In the genomic region with DNA sequence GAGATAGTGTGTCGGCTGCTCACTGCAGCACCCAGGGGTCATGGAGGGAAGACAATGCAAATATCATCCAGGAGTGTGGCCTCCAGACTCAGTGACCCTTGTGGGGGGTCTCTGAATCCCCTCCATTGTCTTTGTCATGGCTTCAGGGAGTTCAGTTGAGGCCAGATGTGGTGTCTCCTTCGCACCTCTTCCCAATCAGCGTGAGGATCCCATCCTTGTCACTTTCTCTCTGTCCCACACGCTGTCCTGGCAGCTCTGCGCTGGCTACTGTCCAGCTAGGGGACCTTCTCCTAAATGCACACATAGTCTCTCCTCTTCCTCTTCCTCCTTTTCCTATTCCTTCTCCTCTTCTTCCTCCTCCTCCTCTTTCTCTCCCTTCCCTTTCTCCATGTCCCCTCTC, we compare ENCODE assay signal across 26 mouse cellular contexts. TPM values are rescaled to one million over a fixed set of nuclear protein-coding genes. Genes with fewer than 3 reads are reported as not detected.
"Had no signal": no experiment of that assay in that cellular context is flagged by ENCODE, and none has a peak within 500 bp of the region (broad histone marks: within the 10 kb centered on the region; RNA-seq: fewer than 3 reads in every experiment).

No protein-coding gene starts in this region.

- H3K9ac ChIP-seq: liver, embryonic 12.5 days; liver, embryonic 14.5 days; lung, embryonic 15.5 days; midbrain, embryonic 13.5 days; neural tube, embryonic 13.5 days; neural tube, embryonic 15.5 days had no signal

- ATAC-seq: liver, embryonic 12.5 days; midbrain, embryonic 13.5 days; midbrain, embryonic 16.5 days had no signal

- H3K27ac ChIP-seq: liver, embryonic 12.5 days; liver, embryonic 14.5 days; lung, embryonic 15.5 days; midbrain, embryonic 10.5 days; midbrain, embryonic 13.5 days; neural tube, embryonic 13.5 days; neural tube, embryonic 15.5 days had no signal

- H3K9me3 ChIP-seq: liver, embryonic 12.5 days; lung, embryonic 15.5 days; midbrain, embryonic 10.5 days; midbrain, embryonic 13.5 days; neural tube, embryonic 13.5 days; neural tube, embryonic 15.5 days had no signal

- DNase-seq: lung, postnatal 14 days; lung, postnatal 4 days; retina, postnatal 1 day; right cerebral cortex, adult 18-20 months; right cerebral cortex, postnatal 25 days; right cerebral cortex, postnatal 4 days; spleen, adult 18-20 months; thymus, adult 18-20 months; thymus, postnatal 14 days; thymus, postnatal 36 days had no signal

- H3K4me2 ChIP-seq: liver, embryonic 12.5 days; lung, embryonic 15.5 days; midbrain, embryonic 13.5 days; neural tube, embryonic 13.5 days; neural tube, embryonic 15.5 days had no signal

- H3K36me3 ChIP-seq: liver, embryonic 12.5 days; lung, embryonic 15.5 days; midbrain, embryonic 10.5 days; midbrain, embryonic 13.5 days; neural tube, embryonic 13.5 days; neural tube, embryonic 15.5 days had no signal

- H3K4me3 ChIP-seq: liver, embryonic 12.5 days; lung, embryonic 15.5 days; midbrain, embryonic 10.5 days; midbrain, embryonic 13.5 days; myocyte; neural tube, embryonic 13.5 days; neural tube, embryonic 15.5 days had no signal

RNA-seq across cellular contexts. Expression of a gene that starts 59.1 kb away (rescaled TPM):
- total RNA-seq: liver, adult 2 months; megakaryocyte, adult 5-6 weeks; megakaryocyte-erythroid progenitor cell, adult 5-6 weeks had no signal
- polyA plus RNA-seq: liver, embryonic 12.5 days; liver, embryonic 14.5 days; liver, embryonic 16.5 days; lung, embryonic 15.5 days; small intestine, adult 2 months; stomach, embryonic 16.5 days; thymus, postnatal 0 days had no signal
